Mouse (Mus musculus): Measurements from ENCODE around the gene Tead1.
A peak's percentile ranks its signal among the peaks of the same experiment; 100 is the strongest.

Gene Tead1

DNA sequence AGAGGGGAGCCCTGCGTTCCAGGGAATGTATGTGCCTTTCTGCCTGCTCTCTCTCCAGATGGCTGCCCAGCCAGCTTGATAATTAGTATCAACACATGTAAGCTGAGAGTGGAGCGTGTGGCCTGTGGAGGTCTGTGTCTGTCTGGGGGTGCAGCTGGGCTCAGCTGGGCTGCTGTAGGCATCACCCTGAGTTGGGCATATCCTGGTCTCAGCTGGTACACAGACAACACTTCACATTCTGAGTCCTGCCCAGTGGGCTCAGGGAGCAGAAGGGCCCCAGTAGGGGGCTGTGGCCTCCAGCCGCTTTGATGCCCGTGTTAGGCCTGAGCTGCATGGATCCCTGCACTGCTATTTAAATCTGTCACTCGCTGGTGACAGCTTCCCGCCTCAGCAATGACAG lies 100.5 kb downstream of the Tead1 start:
- DNase-seq (ENCODE audit: low spot score): no peak

DNA sequence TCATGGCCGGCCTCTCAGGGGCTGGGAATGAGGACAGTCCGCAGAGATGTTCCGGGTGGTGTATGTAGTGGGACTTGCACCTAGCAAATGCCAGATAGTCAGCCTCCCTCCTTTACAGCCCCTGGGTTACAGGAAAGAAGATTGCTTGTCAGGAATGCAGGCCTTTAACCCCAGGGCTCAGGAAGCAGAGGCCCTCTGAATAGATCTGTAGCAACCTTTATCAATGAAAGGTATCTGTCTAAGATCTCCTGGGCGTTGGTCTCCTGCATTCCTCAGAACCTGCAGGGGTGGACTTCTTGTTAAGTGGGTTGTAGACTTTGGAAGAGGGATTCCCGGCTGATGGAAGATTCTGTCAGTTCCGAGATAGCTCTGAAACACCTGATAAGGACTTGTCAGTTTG lies 101.8 kb downstream of the Tead1 start:
- DNase-seq (ENCODE audit: low spot score): no peak

DNA sequence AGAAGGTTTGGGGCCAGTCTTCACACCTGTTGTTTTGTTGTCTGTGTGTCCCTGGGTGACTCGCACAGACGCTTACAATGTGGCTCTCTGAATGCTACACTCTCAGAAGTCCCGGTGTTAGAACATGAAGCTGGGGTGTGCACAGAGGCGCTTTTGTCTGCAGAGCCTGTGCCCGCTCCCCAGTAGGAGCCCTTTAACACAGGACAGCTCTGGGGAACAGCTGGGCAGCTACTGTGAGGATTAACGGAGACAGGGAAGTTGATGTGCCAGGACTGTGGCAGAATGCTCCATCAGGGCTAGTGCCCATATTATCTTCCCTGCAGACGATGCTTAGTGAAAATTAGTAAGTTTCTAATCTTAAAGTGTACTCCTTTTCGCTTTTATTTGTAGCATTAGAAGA lies 102.9 kb downstream of the Tead1 start:
- DNase-seq (ENCODE audit: low spot score): no peak

DNA sequence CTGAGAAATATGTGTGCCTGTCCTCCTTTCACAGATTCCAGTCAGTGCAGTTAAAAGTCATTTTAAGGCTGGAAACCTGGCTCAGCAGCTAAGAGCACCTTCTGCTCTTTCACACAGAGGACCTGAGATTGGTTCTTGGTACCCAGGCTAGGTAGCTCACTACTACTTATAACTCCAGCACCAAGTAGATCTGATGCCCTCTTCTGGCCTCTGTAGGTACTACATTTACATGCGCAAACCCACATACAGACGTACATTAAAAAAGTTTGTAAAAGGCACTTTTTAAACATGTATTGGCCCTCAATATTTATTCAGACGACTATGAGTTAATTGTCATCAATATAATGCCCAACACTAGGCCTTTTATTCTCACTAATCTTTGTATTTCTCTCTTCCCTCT lies 105.2 kb downstream of the Tead1 start:
- DNase-seq (ENCODE audit: low spot score): no peak

DNA sequence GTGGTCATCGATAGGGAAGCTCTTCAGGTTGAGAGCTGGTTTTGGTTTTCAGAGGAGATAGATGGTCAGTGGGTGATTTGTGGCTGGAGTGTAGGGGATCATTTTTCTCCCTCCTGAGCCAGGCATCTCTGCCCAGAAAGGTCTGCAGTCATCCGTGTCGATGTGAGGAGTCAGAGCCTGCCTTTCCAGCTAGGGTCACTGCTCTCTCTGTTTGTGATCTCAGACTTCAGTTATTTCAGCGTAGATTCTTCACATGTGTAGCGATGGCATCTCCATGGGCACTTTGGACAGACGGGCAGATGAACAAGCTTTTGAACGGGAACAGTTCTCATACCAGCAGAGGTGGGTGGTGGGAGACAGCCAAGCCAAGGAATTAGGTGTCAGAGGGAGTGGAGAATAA lies 106.2 kb downstream of the Tead1 start:
- no peak for DNase-seq (ENCODE audit: low spot score)

DNA sequence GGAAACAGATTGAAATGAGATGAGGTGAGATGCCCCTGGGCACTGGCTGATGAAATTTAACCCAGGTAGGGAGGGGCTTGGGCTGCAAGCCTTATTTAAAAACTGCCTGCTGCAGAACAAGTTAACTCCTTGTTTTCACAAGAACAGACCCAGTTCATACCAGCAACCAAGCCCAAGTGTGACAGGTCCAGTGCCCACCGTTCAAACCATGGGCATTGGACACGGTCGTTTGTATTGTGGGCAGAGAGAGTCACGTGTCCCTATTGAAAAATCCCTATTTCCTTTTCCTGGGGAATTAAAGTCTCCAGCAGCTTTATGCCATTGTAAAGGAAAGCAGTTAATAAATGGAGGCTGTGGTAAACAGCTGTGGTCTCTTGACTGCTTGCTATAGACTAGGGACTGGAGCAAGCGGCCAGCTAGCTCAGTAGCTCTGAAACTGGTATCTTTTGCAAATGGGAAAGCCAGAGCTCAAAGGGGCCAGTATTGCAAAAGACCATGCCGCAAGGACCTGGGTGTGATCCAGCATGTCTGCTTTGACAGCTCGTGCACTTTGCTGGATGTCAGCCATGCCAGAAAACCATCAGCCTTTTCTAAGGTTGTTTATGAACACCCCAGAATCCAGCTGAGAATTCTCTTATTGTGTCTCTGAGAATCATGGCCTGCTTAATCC lies 107.6 kb downstream of the Tead1 start:
- no peak for DNase-seq (ENCODE audit: low spot score)

DNA sequence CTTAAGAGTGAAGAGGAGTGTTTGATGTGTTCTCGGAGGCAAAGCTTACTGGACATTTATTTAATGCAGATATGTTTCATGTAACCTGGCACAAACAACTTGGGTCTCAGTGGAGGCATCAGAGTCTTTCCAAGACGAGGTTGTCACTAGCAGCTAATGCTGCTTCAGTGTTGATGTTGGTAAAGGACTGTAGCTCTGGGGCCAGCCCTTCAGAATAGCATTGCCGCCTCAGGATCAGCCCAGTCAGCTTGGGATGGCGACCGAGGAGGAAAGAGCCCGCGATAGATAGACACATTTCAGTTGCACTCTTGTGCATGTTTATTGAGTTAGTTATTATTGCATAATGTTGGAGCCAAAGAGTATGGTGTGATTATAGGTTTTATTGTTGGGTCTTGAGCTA lies 108.2 kb downstream of the Tead1 start:
- no peak for DNase-seq (ENCODE audit: low spot score)

DNA sequence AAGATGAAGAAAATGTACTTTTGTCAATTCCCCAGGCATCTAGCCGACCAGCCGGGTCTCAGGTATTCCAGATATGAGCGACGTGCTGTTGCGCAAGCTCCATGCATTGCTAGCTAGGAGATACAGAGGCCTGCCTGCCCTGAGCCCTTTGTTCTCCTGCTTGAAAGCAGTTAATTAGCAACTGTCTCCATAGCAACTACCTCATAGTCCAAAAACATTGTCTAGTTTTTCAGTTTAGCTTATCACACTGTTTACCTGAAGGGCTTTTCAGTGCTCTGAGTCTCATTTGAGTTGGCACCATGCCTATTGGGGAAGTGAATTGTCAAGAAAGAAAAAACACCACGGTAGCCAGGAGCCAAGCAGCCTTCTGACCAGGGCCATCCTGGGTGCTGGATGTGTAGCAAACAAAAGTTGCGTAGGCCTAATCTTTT lies 109.2 kb downstream of the Tead1 start:
- DNase-seq (ENCODE audit: low spot score): peak; percentile 54

DNA sequence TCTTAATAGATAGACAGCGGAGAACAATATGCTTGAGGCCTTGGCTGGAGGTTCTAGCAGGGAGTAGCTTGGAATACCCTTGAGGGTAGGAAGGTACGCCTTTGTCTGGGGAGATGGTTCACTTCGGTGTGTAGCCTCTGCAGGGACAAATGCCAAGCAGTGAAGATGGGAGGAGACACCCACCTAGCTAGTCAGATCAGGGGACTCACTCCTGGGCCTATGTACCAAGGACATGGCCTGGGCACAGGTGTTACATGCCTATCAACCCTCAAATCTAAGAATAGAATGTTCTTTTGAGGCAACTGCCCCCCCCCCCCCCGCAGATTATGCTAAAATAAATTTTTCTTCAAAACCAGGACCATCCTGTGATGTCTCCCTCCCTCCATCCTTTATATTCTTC lies 110.6 kb downstream of the Tead1 start:
- no peak for DNase-seq (ENCODE audit: low spot score)

DNA sequence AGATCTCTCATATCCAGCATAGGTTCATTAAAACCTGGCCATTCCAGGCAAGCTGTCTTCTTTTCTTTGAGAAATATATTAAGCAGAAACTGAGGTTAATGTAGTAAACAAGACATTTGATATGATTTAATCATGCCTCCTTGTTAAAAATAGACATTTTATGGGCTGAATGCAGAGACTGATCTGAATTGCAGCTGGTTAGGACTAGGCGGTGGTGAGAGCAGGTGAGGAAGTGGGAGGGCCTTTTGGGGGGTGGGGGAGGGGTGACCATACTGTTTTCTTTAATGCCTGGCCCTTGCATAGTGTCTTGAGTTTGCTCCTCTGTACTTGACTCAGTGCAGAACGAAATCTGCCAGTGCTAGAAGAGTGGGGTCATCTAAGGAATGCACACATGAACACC lies 111.2 kb downstream of the Tead1 start:
- no peak for DNase-seq (ENCODE audit: low spot score)

DNA sequence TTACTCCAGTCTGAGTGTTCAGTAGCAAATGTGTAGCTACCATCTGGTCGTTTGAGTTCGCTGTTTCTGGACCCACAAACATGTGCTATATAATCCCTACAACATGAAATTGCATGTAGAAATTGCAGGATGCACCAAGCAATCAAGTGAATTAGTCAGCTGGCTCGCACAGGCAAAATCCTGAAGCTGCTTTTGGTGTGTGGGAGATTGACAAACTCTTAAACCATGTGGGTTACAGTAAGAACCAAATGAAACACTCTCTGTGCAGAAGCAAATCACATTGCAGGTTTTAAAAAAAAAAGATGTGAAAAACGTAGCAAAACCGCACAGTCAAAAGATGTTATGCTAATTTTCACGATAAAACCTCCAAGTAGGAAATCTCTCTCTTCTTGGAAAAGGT lies 113.6 kb downstream of the Tead1 start:
- DNase-seq (ENCODE audit: low spot score): no peak

DNA sequence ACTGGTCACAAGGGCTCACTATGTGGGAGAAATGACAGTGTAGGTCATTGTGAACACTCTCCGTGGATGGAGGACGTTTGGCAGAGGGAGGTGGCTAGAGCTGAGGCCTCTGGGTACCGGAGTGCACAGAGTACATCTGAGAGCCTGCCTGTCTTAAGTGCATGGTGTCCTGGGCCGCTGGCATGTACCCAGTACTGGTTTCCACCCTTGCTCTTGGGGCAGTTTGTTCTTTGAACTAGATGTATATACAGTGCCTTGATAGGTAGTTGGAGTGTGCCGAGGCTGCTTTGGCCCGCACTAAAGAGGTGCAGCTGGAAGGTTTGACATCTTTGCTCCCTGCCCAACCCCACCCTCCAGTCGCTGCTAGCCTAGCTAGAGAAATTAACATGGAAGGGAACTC lies 114.8 kb downstream of the Tead1 start:
- DNase-seq (ENCODE audit: low spot score): no peak

DNA sequence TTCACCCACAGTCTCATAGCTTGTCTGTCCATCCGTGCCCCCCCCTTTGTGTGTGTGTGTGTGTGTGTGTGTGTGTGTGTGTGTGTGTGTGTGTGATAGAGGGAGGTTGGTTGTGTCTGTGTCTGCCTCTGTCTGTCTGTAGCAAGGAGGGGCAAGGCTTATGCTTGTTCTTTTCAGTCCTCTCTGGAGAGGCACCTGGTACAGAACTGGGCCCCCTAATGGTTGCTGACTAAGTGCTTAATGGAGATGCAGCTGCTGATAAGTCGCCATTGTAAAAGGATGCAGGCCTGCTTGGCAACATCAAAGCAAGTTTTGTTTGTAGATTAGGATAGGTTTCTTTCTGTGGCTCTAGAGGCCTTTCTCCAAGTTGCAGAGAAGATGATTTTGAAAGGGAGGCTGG lies 115.4 kb downstream of the Tead1 start:
- no peak for DNase-seq (ENCODE audit: low spot score)

DNA sequence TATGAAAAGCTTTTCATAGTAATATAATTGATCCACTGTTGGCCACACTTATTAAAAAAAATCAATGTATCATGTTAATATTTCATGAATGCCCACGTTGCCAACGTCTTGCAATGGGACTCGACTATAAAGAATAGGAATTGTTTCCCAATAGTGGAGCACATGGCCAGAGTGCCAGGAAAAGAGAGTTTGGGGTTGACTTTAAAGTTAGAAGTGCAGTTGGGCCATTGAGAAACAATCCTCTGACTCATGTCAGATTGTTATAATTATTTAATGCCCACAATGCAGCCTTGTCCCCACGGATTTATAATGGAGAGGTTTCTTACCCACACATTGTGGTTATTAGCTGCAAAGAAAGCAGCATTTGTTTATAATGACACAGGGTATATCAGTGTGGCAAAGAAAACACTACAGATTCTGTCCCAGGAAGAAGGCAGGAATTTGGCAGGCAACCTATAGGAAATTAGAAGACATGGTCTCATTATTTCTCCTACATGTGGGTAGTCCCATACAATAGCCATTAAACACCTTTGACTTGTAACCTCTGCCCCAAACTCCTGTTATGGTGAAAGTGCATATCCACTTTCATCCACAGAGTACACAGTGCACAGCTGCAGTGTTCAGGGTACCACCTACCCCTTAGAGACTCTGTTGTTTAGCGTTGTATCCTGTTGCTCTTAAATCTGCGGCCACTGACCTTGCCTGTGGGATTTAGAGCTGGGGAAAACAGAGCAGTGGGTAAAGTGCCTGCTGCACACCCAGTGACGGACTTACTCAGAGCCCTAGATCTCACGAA lies 118.6 kb downstream of the Tead1 start:
- no peak for DNase-seq (ENCODE audit: low spot score)

DNA sequence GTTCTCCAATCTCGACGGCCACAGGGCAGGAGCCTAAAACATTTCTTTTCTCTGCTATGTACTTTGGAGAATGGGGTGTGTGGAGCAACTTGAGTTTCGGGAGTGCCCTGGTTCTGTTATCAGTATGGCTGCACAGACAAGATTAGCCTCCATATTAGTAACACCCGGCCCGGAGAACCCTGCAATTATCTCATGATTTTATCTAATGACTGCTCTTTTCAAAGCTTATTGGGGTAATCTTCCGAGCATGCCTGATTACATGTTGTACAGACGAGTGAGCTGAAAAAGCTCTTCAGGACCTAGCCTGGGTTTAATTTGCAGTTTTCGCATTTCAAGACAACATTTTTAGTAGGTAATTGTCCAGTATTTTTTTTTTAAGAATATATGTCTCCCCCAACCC lies 122.6 kb downstream of the Tead1 start:
- DNase-seq (ENCODE audit: low spot score): no peak

DNA sequence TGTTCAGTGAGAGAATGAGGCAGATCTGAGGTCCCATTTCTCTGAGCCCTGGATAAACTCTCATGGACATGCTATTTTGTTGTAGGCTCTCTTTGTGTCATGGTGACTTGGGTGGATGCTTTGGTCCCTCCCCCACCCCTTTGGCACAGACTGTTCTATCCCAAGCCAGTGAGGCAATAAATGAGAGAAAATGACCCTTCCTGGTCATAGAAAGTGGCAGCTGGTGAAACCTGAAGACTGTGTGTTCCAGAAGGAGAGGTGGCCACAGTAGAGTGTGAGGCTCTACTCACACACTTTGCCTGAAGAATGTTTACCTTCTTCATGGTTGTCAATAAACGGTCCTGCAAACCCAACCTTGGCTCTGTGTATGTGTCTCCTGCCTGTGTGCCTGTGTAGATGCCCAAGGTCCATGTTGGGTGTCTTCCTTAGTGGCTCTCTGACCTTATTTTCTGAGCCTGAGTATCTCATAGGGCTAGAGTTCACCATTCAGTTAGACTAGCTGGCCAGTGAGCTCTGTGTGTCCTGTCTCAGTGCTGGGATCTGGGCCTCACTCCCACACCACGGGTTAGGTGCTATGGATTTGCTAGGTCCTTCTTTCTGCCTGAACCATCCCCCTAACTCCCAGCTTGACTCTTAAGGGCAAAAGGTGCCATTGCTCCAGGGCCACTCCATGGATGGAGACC lies 127.7 kb downstream of the Tead1 start:
- DNase-seq (ENCODE audit: low spot score): no peak

DNA sequence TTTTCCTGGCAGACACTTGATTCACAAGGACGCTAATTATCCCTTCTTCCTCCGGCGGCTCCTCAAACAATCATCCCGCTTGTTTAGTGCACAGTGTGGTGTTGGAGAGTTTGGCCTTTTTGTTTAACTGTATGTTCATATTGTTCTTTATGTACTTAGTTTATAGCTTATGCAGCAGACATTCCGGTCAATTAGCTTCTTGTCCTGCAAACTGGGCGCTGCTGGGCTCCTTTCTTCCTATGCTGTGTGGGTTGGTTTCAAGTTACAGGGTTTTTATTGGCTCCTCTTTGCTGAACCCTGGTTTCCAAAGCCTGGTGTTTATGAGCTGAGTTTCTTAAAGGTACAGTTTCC lies 128.3 kb downstream of the Tead1 start:
- DNase-seq (ENCODE audit: low spot score): peak; percentile 88

DNA sequence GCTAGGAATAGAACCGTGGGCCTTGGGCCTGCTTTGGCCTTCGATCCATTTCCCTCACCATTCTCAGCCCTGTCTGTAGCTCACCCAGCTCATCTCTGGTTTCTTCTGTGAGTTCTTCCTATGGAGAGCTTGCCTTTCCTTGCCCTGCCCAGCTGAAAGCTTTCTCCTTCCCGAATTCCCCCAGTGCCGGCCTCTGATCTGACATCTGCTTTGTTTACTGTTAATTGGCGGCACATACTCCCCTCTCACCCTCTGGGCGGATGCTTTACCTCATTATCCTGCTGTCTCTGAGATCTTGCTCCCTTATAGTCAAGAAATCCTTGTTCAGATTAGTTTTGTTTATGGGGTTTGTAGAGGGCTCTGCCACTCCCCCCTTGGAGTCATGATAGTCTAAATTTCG lies 131.6 kb downstream of the Tead1 start:
- no peak for DNase-seq (ENCODE audit: low spot score)

DNA sequence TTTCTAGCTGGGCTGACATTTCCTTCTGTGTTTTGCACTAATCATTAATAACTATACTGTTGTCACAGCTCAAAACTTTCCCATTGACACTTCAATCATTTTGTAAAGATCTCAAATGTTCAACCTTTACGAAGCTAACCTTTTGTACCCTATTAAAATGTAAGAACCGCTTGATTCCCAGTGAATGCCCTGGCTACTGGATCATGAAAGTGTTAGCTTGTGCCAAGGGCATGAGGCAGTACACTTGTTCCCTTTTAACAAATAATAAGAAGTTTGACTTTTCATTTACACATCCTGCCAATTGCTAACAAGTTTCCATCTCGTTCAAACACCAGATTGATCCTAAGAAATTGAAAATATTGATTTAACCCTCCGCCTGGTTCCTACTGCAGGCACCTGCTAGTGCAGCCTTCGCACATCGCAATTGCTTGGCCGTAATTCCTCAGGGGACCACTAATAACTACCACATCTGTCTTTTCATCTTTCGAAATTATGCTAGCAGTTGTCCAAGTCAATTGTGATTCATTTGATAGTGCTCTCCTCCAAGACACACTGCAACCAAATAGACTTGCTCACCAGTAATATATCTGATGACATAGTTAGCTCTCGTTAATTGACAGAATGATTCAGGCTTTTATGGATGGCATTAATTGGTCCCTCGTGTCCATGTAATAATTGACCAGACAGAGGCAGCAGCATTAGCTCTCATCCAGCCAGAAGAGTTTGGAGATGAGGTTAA lies 133.1 kb downstream of the Tead1 start:
- DNase-seq (ENCODE audit: low spot score): no peak

DNA sequence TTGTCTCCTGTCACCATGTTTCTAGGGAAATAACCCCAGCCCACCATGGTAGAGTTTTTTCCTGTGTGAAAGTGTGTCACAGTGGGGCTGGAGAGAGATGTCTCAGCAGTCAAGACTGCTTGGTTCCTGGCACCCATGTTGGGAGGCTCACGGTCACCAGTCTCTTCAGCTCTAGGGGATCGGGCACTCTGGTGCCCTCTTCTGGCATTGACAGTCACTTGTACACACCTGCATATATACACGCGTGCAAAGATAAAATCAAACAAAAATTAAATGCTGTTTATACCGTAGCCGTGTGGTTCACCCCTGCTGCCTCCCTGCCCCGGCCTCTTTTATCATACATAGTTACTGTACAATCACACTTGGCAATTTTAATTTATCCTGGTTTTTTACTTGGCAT lies 134.0 kb downstream of the Tead1 start:
- no peak for DNase-seq (ENCODE audit: low spot score)

DNA sequence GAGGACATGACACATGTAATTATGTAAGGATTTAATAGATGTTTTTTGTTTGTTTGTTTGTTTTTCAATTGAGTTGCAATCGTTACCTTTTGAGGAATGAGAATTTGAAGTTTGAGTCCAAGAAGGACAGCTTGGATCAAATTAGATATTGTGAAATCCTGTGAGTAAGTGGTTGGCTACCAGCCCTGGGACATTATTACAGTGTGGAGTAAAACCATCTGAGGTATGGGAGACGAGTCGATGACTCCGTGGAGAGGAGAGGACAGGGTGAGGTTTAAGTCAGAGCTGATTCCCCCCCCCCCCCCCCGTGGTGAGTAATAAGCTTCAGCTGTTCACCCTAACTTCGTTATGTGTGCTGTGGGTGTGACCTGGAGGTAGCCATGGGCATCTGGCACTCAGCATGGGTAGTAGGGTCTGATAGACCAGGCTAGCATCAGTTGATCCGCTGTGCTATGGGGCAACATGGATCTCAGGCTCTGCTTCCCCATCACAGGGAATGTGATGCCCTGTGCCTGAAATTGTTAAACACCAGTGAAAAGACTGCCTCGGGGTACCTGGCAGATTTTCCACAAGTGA lies 134.7 kb downstream of the Tead1 start:
- no peak for DNase-seq (ENCODE audit: low spot score)

DNA sequence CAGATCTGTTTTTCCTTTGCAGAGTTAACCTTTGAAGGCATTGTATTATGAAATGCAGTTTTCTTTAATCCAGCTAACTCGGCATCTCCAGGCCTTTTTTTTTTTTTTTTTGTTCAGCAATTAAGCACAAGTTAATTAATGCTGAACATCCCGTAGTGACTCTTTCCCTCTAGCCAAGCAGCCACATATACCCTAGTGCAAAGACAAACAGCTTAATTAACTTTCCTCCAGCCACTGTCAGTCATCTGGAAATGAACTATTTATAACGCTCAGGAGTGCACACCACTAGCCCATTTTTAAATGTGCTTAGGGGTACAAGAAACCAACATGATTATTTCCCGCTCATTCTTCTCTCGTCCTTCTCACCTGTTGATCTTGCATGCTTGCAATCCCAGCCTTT lies 136.9 kb downstream of the Tead1 start:
- no peak for DNase-seq (ENCODE audit: low spot score)
